Mouse (Mus musculus) gastrocnemius, adult 8-10 months (tissue): ENCODE measurements around the gene Nr2e1. TPM values are rescaled to one million over a fixed set of nuclear protein-coding genes. Genes with fewer than 3 reads are reported as not detected.

Source experiments
- DNase-seq, 2 experiments: peaks; one replicate each; pipeline ENCODE4 v3.0.0; 2022; ENCODE audit warnings: low spot score in 2 of 2
- total RNA-seq, 4 experiments: library from RNA; stranded (reverse); gene quantifications; 2 replicates each; pipeline ENCODE4 v1.2.4; 2022

Nr2e1 gene
- total RNA-seq, 4 experiments from 2014 or later: not detected

- no peak for DNase-seq
Observed at GRCm38 (mm10) chr10:42546507-42546906, 36.9 kb downstream of the Nr2e1 start.

GRCm38 (mm10) chr10:42545707-42546503 lies 37.5 kb downstream of the Nr2e1 start:
- DNase-seq: no peak

DNA sequence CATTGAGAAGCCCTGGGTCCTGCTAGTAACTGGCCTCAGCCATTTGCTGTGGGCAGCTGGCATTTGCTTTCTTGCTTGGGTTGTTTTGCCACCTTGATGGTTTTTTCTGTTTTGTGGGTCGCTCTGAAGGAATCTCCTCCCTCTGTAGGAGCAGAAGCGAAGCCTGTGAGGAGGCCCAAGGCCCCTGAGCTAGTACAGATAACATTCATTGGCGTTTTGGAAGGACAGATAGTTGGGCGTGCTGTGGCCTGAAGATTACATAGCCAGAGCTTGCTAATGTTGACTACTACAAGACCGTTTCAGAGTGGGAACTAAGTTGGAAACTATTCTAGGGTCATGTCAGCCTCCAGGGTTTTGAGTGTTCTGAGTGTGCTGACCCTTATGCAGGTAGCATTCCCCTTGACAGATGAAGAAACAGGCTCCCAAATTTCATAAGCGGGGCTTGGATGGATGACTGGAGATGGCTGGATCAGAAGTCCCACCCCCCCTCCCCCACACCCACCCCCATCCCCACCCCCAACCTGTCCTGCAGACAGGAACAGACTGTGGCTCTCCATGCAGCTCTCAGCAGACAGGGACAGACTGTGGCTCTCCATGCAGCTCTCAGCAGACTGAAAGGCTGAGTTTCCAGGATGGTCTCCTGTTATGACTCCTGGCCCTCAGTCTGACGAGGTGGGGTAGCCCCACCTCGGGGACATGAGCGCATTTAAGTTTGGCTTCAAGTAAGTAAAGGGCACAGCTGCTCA lies 45.7 kb downstream of the Nr2e1 start:
- DNase-seq: no peak

DNA sequence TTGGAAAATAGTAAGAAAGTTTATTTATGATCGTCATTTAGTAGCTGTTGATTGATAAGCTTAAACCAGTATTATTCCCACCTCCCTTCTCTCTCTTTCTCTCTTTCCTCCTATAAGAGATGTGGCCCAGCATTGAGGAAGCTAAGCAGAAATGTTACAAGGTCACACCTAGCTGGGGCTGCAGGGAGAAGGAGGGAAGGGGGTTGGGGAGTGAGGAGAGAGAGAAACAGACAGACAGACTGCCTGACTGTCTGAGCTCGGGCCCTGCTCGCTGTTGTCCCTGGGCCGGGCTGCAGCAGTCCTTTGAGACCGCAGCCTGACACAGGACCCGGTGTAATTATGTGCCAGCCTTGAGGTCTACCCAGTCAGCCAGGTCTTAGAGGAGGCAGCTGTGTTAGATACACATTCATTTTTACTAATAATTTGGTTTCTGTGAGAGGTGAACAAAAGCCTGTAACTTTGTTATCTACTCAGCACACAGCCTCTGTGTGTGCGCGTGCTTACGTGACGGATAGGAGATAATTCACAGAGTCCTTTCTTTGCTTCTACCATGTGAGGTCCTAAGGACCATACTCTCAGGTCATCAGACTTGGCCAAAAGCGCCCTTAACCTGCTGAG lies 49.5 kb downstream of the Nr2e1 start:
- no peak for DNase-seq

GRCm38 (mm10) chr10:42525682-42526081 lies 57.8 kb downstream of the Nr2e1 start:
- DNase-seq: no peak

DNA sequence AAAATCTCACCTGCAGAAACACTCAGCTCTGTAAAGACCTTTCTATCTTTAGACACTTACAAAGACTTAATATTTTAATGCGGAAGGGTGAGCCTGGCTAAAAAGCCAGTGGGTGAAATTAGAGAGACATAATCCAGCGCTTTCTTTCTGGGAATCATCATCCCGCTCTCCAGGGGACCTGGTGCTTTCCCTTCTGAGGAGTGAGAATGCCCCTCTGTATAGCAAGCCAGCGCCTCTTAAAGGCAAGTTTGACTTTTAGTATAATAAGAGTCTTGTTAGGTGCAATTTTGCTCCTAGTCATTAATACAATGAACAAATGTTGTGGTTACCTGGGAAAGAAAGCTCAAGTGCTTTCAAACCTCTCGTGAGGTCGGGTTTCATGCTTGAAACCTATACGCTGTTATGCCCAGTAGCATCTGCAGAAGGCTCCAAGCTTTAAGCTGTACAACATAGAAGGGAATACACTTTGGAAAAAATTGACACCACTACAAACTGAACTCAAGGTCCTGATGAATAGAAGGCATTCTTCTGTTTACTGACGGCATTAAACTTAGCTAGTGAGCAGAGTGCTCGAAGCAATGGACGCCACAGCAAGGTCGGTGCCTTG lies 59.8 kb downstream of the Nr2e1 start:
- no peak for DNase-seq

DNA sequence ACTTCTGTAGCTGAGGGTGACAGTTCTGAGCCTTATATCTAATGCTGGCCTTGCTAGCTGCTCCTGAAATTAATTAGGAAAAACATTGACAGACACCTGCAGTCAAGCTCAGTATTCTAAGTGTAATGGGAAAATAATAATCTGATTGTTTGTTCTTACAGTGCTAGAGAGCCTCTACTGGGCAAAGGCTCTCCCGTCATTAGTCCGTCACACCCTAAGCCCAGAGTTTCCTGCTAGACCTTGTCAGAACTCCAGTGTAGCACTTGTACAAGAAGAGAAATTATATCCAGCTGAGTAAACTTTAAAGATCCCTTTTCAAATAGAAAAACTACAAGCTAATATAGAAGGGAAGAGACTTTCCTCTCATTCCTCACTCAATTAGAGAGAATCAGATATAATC lies 60.5 kb downstream of the Nr2e1 start:
- no peak for DNase-seq

- no peak for DNase-seq
Observed at GRCm38 (mm10) chr10:42521315-42521981, 62.0 kb downstream of the Nr2e1 start.

GRCm38 (mm10) chr10:42518363-42518762 lies 65.1 kb downstream of the Nr2e1 start:
- DNase-seq: no peak

GRCm38 (mm10) chr10:42514125-42514524 lies 69.3 kb downstream of the Nr2e1 start:
- no peak for DNase-seq

Other genes with a start within 250 kb of the Nr2e1 start
- 1 to 10 TPM; 7.2 to 9.5 (median 8.0) TPM for gene Afg1l, start 105.1 kb downstream of the Nr2e1 start, total RNA-seq
- gene Snx3, start 81.6 kb downstream of the Nr2e1 start, total RNA-seq: 100 to 1,000 TPM; 150 to 170 (median 157) TPM
- 10 to 100 TPM; 18.6 to 21.5 (median 20.9) TPM for gene Ostm1, start 190 bp upstream of the Nr2e1 start, total RNA-seq
- gene Sec63, start 177.9 kb upstream of the Nr2e1 start, total RNA-seq: 10 to 100 TPM; 16.9 to 32.2 (median 24.9) TPM